Mouse (Mus musculus) lung, postnatal 36 days (tissue): ENCODE results near the gene Khdrbs1.

Source experiments
- DNase-seq: peaks from one replicate; pipeline ENCODE4 v3.0.0; 2022; ENCODE audit warnings: mixed read lengths

The Khdrbs1 gene

GRCm38 (mm10) chr4:129671491-129672082, 70.5 kb downstream of the Khdrbs1 start:
- peak; percentile 76 for DNase-seq

GRCm38 (mm10) chr4:129662255-129662813, 79.8 kb downstream of the Khdrbs1 start:
- DNase-seq = no peak

GRCm38 (mm10) chr4:129661584-129661983, 80.5 kb downstream of the Khdrbs1 start:
- no peak for DNase-seq

GRCm38 (mm10) chr4:129654770-129655169, 87.3 kb downstream of the Khdrbs1 start:
- DNase-seq = no peak
